ENCODE assay signal across 8 mouse cellular contexts in genomic region chr10:62885969-62886798, GRCm38 (mm10). TPM values are rescaled to one million over a fixed set of nuclear protein-coding genes. Genes with fewer than 3 reads are reported as not detected.
DNase-seq lines count a peak whose midpoint lies in the region; ATAC-seq lines count a peak whose summit lies in the region.

No protein-coding gene starts in this region.

- H3K27me3 ChIP-seq in embryonic facial prominence, embryonic 13.5 days, result 0 out of 2 replicates have a peak, but pooled peaks cover 5% of the 10 kb centered on the region
- peaks cover 7% of the 10 kb centered on the region; the same call in 1 of the 2 replicates for H3K27me3 ChIP-seq in hindbrain, embryonic 16.5 days (replicated peaks; ENCODE audit: control insufficient read depth, insufficient read depth, low read length)
- H3K27me3 ChIP-seq in stomach, embryonic 14.5 days (ENCODE audit: control insufficient read depth, insufficient read depth, low read length), result no peaks in the 10 kb centered on the region

- peak overlapping the region; percentile 86 for H3K4me2 ChIP-seq in embryonic facial prominence, embryonic 13.5 days
- peak overlapping the region; percentile 91 for H3K4me2 ChIP-seq in hindbrain, embryonic 16.5 days (ENCODE audit: low read length)
- peak overlapping the region; percentile 81 for H3K4me2 ChIP-seq in stomach, embryonic 14.5 days (replicated peaks; ENCODE audit: low read depth, low read length)

- H3K9me3 ChIP-seq in embryonic facial prominence, embryonic 13.5 days, result no peaks in the 10 kb centered on the region
- H3K9me3 ChIP-seq in hindbrain, embryonic 16.5 days (ENCODE audit: control insufficient read depth, low read length), result no peaks in the 10 kb centered on the region
- no peaks in the 10 kb centered on the region for H3K9me3 ChIP-seq in stomach, embryonic 14.5 days (ENCODE audit: control insufficient read depth, low read depth, low read length)

- peak; percentile 33 for ATAC-seq in CD4-positive, CD25-positive, alpha-beta regulatory T cell, adult 4 months
- peak; percentile 27; the same call in 1 of the 2 replicates for ATAC-seq in embryonic facial prominence, embryonic 13.5 days (ENCODE audit: insufficient number of reproducible peaks, insufficient read depth, low FRiP score, low TSS enrichment, low read depth)
- ATAC-seq in hindbrain, embryonic 16.5 days, result peak; percentile 68
- peak; percentile 31; the same call in 1 of the 2 replicates for ATAC-seq in stomach, embryonic 14.5 days (ENCODE audit: insufficient number of reproducible peaks, insufficient read depth, low FRiP score, low read depth)

- intact Hi-C loops in left cerebral cortex, postnatal 25 days (cut with DNase I), result no loop called here

- no peaks in the 10 kb centered on the region; the same call in none of the 2 replicates for H3K4me1 ChIP-seq in embryonic facial prominence, embryonic 13.5 days
- peaks cover 14% of the 10 kb centered on the region for H3K4me1 ChIP-seq in hindbrain, embryonic 16.5 days (ENCODE audit: control insufficient read depth, insufficient read depth, low read depth, low read length)
- H3K4me1 ChIP-seq in stomach, embryonic 14.5 days (ENCODE audit: control insufficient read depth, insufficient read depth, low read length), result 0 out of 2 replicates have a peak, but pooled peaks cover 4% of the 10 kb centered on the region

- peak; percentile 16 to 71 for DNase-seq in adrenal gland, adult (ENCODE audit: inconsistent age in 2 of 2, low spot score in 1 of 2)
- no peak for DNase-seq in adrenal gland, postnatal 4 days (ENCODE audit: low spot score in 2 of 2)
- DNase-seq in lung, postnatal 10 days, result peak; percentile 12
- DNase-seq in left cerebral cortex, postnatal 25 days (ENCODE audit: low spot score in 2 of 2), result no peak

- peak overlapping the region; percentile 55 for H3K27ac ChIP-seq in embryonic facial prominence, embryonic 13.5 days
- no peak overlapping the region for H3K27ac ChIP-seq in hindbrain, embryonic 16.5 days (ENCODE audit: low read depth, low read length)
- H3K27ac ChIP-seq in stomach, embryonic 14.5 days (ENCODE audit: low read length), result no peak overlapping the region; the same call in 1 of the 2 replicates

- H3K4me3 ChIP-seq in embryonic facial prominence, embryonic 13.5 days, result peak overlapping the region; percentile 62
- H3K4me3 ChIP-seq in hindbrain, embryonic 16.5 days (ENCODE audit: low read length), result peak overlapping the region; percentile 50
- H3K4me3 ChIP-seq in stomach, embryonic 14.5 days (ENCODE audit: low read depth, low read length), result peak overlapping the region; percentile 75

- peak overlapping the region; percentile 74 for H3K9ac ChIP-seq in embryonic facial prominence, embryonic 13.5 days
- H3K9ac ChIP-seq in hindbrain, embryonic 16.5 days (ENCODE audit: low read depth, low read length), result peak overlapping the region; percentile 15
- H3K9ac ChIP-seq in stomach, embryonic 14.5 days (replicated peaks; ENCODE audit: low read depth, low read length), result peak overlapping the region; percentile 60

- under 1% methylated on average over 38 of the region's 38 CpGs for WGBS in embryonic facial prominence, embryonic 13.5 days
- WGBS in hindbrain, embryonic 16.5 days, result under 1% methylated on average over 38 of the region's 38 CpGs
- WGBS in stomach, embryonic 14.5 days, result 0% methylated on average over 38 of the region's 38 CpGs

- no peaks in the 10 kb centered on the region for H3K36me3 ChIP-seq in embryonic facial prominence, embryonic 13.5 days
- H3K36me3 ChIP-seq in hindbrain, embryonic 16.5 days (ENCODE audit: control insufficient read depth, insufficient read depth, low read length), result no peaks in the 10 kb centered on the region
- H3K36me3 ChIP-seq in stomach, embryonic 14.5 days (ENCODE audit: control insufficient read depth, insufficient read depth, low read length), result no peaks in the 10 kb centered on the region

RNA-seq across cellular contexts. Expression of gene Tet1, which starts 22.6 kb away (rescaled TPM):
- total RNA-seq in adrenal gland, postnatal 4 days (2021), result 10 to 100 TPM; 19.1 to 19.6 TPM
- 1 to 10 TPM; 6.9 to 7.2 TPM for polyA plus RNA-seq in CD4-positive, CD25-positive, alpha-beta regulatory T cell, adult 4 months (2017; shearing (Covaris generic))
- polyA plus RNA-seq in embryonic facial prominence, embryonic 13.5 days (2015; fragmentation: Nextera tagmentation; extraction: Ambion mirVana), result 26.6 and 30.4 TPM in 2 replicates
- polyA plus RNA-seq in hindbrain, embryonic 16.5 days (2015; fragmentation: Nextera tagmentation; extraction: Ambion mirVana), result 38.7 and 39.5 TPM in 2 replicates
- polyA plus RNA-seq in stomach, embryonic 14.5 days (2014; fragmentation: Nextera tagmentation; extraction: Ambion mirVana), result 33.3 and 34.7 TPM in 2 replicates
- total RNA-seq in left cerebral cortex, postnatal 25 days (2021), result 10 to 100 TPM; 21.1 to 26.0 TPM

RNA-seq across cellular contexts. Expression of gene Slc25a16, which starts 34.2 kb away (rescaled TPM):
- total RNA-seq in adrenal gland, postnatal 4 days (2021), result 10 to 100 TPM; 34.3 to 36.6 TPM
- polyA plus RNA-seq in CD4-positive, CD25-positive, alpha-beta regulatory T cell, adult 4 months (2017; shearing (Covaris generic)), result 1 to 10 TPM; 2.9 to 3.4 TPM
- 11.1 and 11.5 TPM in 2 replicates for polyA plus RNA-seq in embryonic facial prominence, embryonic 13.5 days (2015; fragmentation: Nextera tagmentation; extraction: Ambion mirVana)
- polyA plus RNA-seq in hindbrain, embryonic 16.5 days (2015; fragmentation: Nextera tagmentation; extraction: Ambion mirVana), result 15.0 and 15.6 TPM in 2 replicates
- polyA plus RNA-seq in stomach, embryonic 14.5 days (2014; fragmentation: Nextera tagmentation; extraction: Ambion mirVana), result 15.3 and 17.5 TPM in 2 replicates
- total RNA-seq in left cerebral cortex, postnatal 25 days (2021), result 10 to 100 TPM; 37.4 to 41.9 TPM

Comparison
In these comparisons a context has a peak if more than half of its experiments do, and no peak if none do; other contexts are left out.
1. DNase-seq: peak in adrenal gland, adult (2 of 2) and lung, postnatal 10 days (single experiment); none in adrenal gland, postnatal 4 days (0 of 2) and left cerebral cortex, postnatal 25 days (0 of 2).
2. H3K9ac ChIP-seq: peak in every context shown above with its lines; median percentile 74 in embryonic facial prominence, embryonic 13.5 days; 60 in stomach, embryonic 14.5 days; 15 in hindbrain, embryonic 16.5 days.
3. Peak in every context shown above with its lines, with median percentiles within 50 percentile points of each other: ATAC-seq, H3K4me2 ChIP-seq and H3K4me3 ChIP-seq.